Mouse (Mus musculus): ENCODE data around the gene Ang6. TPM values are rescaled to one million over a fixed set of nuclear protein-coding genes. Genes with fewer than 3 reads are reported as not detected.

Ang6 gene
- polyA plus RNA-seq (2015; fragmentation: Illumina TruSeq; extraction: RNeasy Lipid Tissue Mini Kit (QIAGEN cat#74804); ENCODE audit: insufficient read depth, low read depth, low replicate concordance): not detected

GRCm38 (mm10) chr14:44002169-44002568 is at the start of gene Ang6:
Gene Ang6, minus strand, starts transcription at chr14:44002269.

GRCm38 (mm10) chr14:43956769-43957168 is 45.3 kb downstream of the Ang6 start, which contains the start of gene Ang5:
Gene Ang5, plus strand, starts transcription at chr14:43957069.

Other genes starting within 250 kb of the Ang6 start
- gene Gm8180, start 217.5 kb downstream of the Ang6 start, polyA plus RNA-seq (2015; fragmentation: Illumina TruSeq; extraction: RNeasy Lipid Tissue Mini Kit (QIAGEN cat#74804); ENCODE audit: insufficient read depth, low read depth, low replicate concordance): not detected
- not detected for gene Ear1, start 126.8 kb downstream of the Ang6 start, polyA plus RNA-seq (2015; fragmentation: Illumina TruSeq; extraction: RNeasy Lipid Tissue Mini Kit (QIAGEN cat#74804); ENCODE audit: insufficient read depth, low read depth, low replicate concordance)
- not detected for gene Ear10, start 78.7 kb downstream of the Ang6 start, polyA plus RNA-seq (2015; fragmentation: Illumina TruSeq; extraction: RNeasy Lipid Tissue Mini Kit (QIAGEN cat#74804); ENCODE audit: insufficient read depth, low read depth, low replicate concordance)
- gene Gm8113, start 76.9 kb downstream of the Ang6 start, polyA plus RNA-seq (2015; fragmentation: Illumina TruSeq; extraction: RNeasy Lipid Tissue Mini Kit (QIAGEN cat#74804); ENCODE audit: insufficient read depth, low read depth, low replicate concordance): 1.2 TPM
- gene Ang5, start 45.2 kb downstream of the Ang6 start, polyA plus RNA-seq (2015; fragmentation: Illumina TruSeq; extraction: RNeasy Lipid Tissue Mini Kit (QIAGEN cat#74804); ENCODE audit: insufficient read depth, low read depth, low replicate concordance): not detected
- gene Ear2, start 100.4 kb upstream of the Ang6 start, polyA plus RNA-seq (2015; fragmentation: Illumina TruSeq; extraction: RNeasy Lipid Tissue Mini Kit (QIAGEN cat#74804); ENCODE audit: insufficient read depth, low read depth, low replicate concordance): 4.0 TPM
- not detected for gene Gm3327, start 121.6 kb upstream of the Ang6 start, polyA plus RNA-seq (2015; fragmentation: Illumina TruSeq; extraction: RNeasy Lipid Tissue Mini Kit (QIAGEN cat#74804); ENCODE audit: insufficient read depth, low read depth, low replicate concordance)
- not detected for gene Gm8212, start 195.4 kb upstream of the Ang6 start, polyA plus RNA-seq (2015; fragmentation: Illumina TruSeq; extraction: RNeasy Lipid Tissue Mini Kit (QIAGEN cat#74804); ENCODE audit: insufficient read depth, low read depth, low replicate concordance)
- not detected for gene 4930503E14Rik, start 211.0 kb upstream of the Ang6 start, polyA plus RNA-seq (2015; fragmentation: Illumina TruSeq; extraction: RNeasy Lipid Tissue Mini Kit (QIAGEN cat#74804); ENCODE audit: insufficient read depth, low read depth, low replicate concordance)